Mouse (Mus musculus) embryonic facial prominence, embryonic 10.5 days (tissue): Measurements from ENCODE around the gene Ptpru. TPM values are rescaled to one million over a fixed set of nuclear protein-coding genes. Genes with fewer than 3 reads are reported as not detected.

Experiments
- DNase-seq: peaks from one replicate; pipeline ENCODE4 v3.0.0-alpha.2; 2017; ENCODE audit warnings: low spot score
- H3K27ac ChIP-seq: fragments of 300-500 bp; sonication (generic); replicated peaks from 2 replicates; pipeline ENCODE4 v1.5.1; 2016; ENCODE audit warnings: mild to moderate bottlenecking
- H3K27me3 ChIP-seq: fragments of 300-500 bp; sonication (generic); replicated peaks from 2 replicates; pipeline ENCODE4 v1.6.1; 2016; ENCODE audit warnings: low read depth, mild to moderate bottlenecking; ENCODE audit not compliant: poor library complexity, severe bottlenecking
- H3K36me3 ChIP-seq: fragments of 300-500 bp; sonication (generic); replicated peaks from 2 replicates; pipeline ENCODE4 v1.6.1; 2016; ENCODE audit warnings: mild to moderate bottlenecking, moderate library complexity
- H3K4me1 ChIP-seq: fragments of 300-500 bp; sonication (generic); 2 replicates; pipeline ENCODE4 v1.6.1; 2016
- H3K4me3 ChIP-seq: fragments of 300-500 bp; sonication (generic); 2 replicates; pipeline ENCODE4 v1.5.1; 2016; ENCODE audit warnings: mild to moderate bottlenecking, moderate library complexity
- H3K9me3 ChIP-seq: fragments of 300-500 bp; sonication (generic); 2 replicates; pipeline ENCODE4 v1.6.1; 2016; ENCODE audit warnings: mild to moderate bottlenecking
- WGBS: fragments of 180-500 bp; shearing (Covaris S2); methylation state at CpG from one replicate; pipeline ENCODE4 v1.1.7; 2016; 5-methylcytosine and 5-hydroxymethylcytosine counted together
- polyA plus RNA-seq: library from polyadenylated mRNA; unstranded; fragments of >200 nt; fragmentation: Nextera tagmentation; extraction: Ambion mirVana; gene quantifications from 2 replicates; pipeline ENCODE4 v1.2.1, GENCODE M21; 2016

Gene Ptpru
- polyA plus RNA-seq, 1 experiment from 2014 or later = 21.1 TPM

GRCm38 (mm10) chr4:131762211-131762784 is 75.8 kb downstream of the Ptpru start:
- Histone ChIP-seq H3K9me3 (no peaks in the 10 kb centered on the region), H3K4me3 (no peak overlapping the region), H3K36me3 (no peaks in the 10 kb centered on the region), H3K27ac (no peak overlapping the region), H3K4me1 (peaks cover 7% of the 10 kb centered on the region), H3K27me3 (no peaks in the 10 kb centered on the region)
- WGBS = 86% methylated on average over 8 of the region's 8 CpGs
- no peak for DNase-seq

- H3K4me1 ChIP-seq = peaks cover 6% of the 10 kb centered on the region; the same call in 1 of the 2 replicates
- H3K27ac ChIP-seq = 0 out of 2 replicates have a peak overlapping the region, but pooled peaks have one; percentile 6
- 0 out of 2 replicates have a peak, but pooled peaks cover 4% of the 10 kb centered on the region for H3K27me3 ChIP-seq
- no peak overlapping the region for H3K4me3 ChIP-seq
- H3K36me3 ChIP-seq = no peaks in the 10 kb centered on the region
- WGBS = 74% methylated on average over 10 of the region's 10 CpGs
- H3K9me3 ChIP-seq = no peaks in the 10 kb centered on the region
- DNase-seq = no peak
Measured at GRCm38 (mm10) chr4:131752204-131752837, 85.8 kb downstream of the Ptpru start.

DNA sequence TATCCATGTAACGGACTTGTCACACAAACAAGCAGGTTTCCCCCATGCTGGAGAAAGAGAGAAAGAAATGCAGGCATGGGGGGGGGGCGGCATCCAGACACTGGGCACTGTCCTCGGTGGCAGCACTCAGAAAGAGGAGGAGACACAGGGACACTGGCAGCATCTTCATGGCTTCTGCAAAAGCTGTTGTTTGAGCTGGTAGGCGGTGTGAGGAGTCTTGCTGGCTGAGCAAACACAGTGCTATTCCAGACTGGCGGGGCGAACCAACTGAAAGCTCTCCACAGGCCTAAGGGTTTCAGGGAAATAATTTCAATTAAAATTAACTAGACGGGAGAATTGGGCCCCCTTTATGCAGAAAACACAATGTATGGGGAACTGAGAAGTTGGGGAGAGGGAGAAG is 86.5 kb downstream of the Ptpru start:
- Histone ChIP-seq H3K36me3 (no peaks in the 10 kb centered on the region), H3K4me1 (peaks cover 6% of the 10 kb centered on the region; the same call in 1 of the 2 replicates), H3K27me3 (0 out of 2 replicates have a peak, but pooled peaks cover 4% of the 10 kb centered on the region), H3K9me3 (no peaks in the 10 kb centered on the region), H3K4me3 (no peak overlapping the region), H3K27ac (0 out of 2 replicates have a peak overlapping the region, but pooled peaks have one; percentile 6)
- no peak for DNase-seq
- WGBS = 74% methylated on average over 7 of the region's 7 CpGs

GRCm38 (mm10) chr4:131749802-131750201 is 88.3 kb downstream of the Ptpru start:
- DNase-seq = no peak
- Histone ChIP-seq H3K4me3 (no peak overlapping the region), H3K36me3 (no peaks in the 10 kb centered on the region), H3K4me1 (peaks cover 7% of the 10 kb centered on the region), H3K9me3 (no peaks in the 10 kb centered on the region), H3K27ac (no peak overlapping the region), H3K27me3 (0 out of 2 replicates have a peak, but pooled peaks cover 4% of the 10 kb centered on the region)
- 86% methylated on average over 6 of the region's 6 CpGs for WGBS

GRCm38 (mm10) chr4:131744685-131745043 is 93.4 kb downstream of the Ptpru start:
- no peaks in the 10 kb centered on the region for H3K36me3 ChIP-seq
- H3K4me1 ChIP-seq = peaks cover 21% of the 10 kb centered on the region
- no peaks in the 10 kb centered on the region for H3K27me3 ChIP-seq
- WGBS = 82% methylated on average over 5 of the region's 5 CpGs
- H3K9me3 ChIP-seq = no peaks in the 10 kb centered on the region
- no peak overlapping the region for H3K4me3 ChIP-seq
- peak overlapping the region; percentile 62; the same call in 1 of the 2 replicates for H3K27ac ChIP-seq
- DNase-seq = no peak

- 44% methylated on average over 5 of the region's 5 CpGs for WGBS
- DNase-seq = peak; percentile 35
- Histone ChIP-seq H3K4me1 (peaks cover 21% of the 10 kb centered on the region), H3K27me3 (no peaks in the 10 kb centered on the region), H3K9me3 (no peaks in the 10 kb centered on the region), H3K36me3 (no peaks in the 10 kb centered on the region), H3K4me3 (no peak overlapping the region), H3K27ac (peak overlapping the region; percentile 62)
Measured at GRCm38 (mm10) chr4:131743831-131744684, 94.0 kb downstream of the Ptpru start.

GRCm38 (mm10) chr4:131743031-131743430 is 95.1 kb downstream of the Ptpru start:
- DNase-seq = no peak
- Histone ChIP-seq H3K27ac (no peak overlapping the region), H3K4me1 (peaks cover 21% of the 10 kb centered on the region), H3K36me3 (no peaks in the 10 kb centered on the region), H3K27me3 (no peaks in the 10 kb centered on the region), H3K4me3 (no peak overlapping the region), H3K9me3 (no peaks in the 10 kb centered on the region)
- 79% methylated on average over 13 of the region's 13 CpGs for WGBS

- Histone ChIP-seq H3K9me3 (no peaks in the 10 kb centered on the region), H3K27me3 (no peaks in the 10 kb centered on the region), H3K4me3 (no peak overlapping the region), H3K36me3 (no peaks in the 10 kb centered on the region), H3K27ac (no peak overlapping the region), H3K4me1 (peaks cover 21% of the 10 kb centered on the region)
- 84% methylated on average over 5 of the region's 5 CpGs for WGBS
- no peak for DNase-seq
Measured at GRCm38 (mm10) chr4:131740621-131741020, 97.5 kb downstream of the Ptpru start.

GRCm38 (mm10) chr4:131728628-131729027 is 109.5 kb downstream of the Ptpru start:
- Histone ChIP-seq H3K4me1 (peaks cover 6% of the 10 kb centered on the region; the same call in 1 of the 2 replicates), H3K9me3 (no peaks in the 10 kb centered on the region)
- 50% methylated on average over 7 of the region's 7 CpGs for WGBS

GRCm38 (mm10) chr4:131723415-131724080 is 114.5 kb downstream of the Ptpru start:
- H3K27ac ChIP-seq = no peak overlapping the region
- H3K36me3 ChIP-seq = no peaks in the 10 kb centered on the region
- 55% methylated on average over 11 of the region's 11 CpGs for WGBS
- peaks cover 15% of the 10 kb centered on the region for H3K4me1 ChIP-seq
- H3K9me3 ChIP-seq = no peaks in the 10 kb centered on the region
- H3K4me3 ChIP-seq = no peak overlapping the region
- peak; percentile 76 for DNase-seq
- no peaks in the 10 kb centered on the region for H3K27me3 ChIP-seq

More at GRCm38 (mm10) chr4:131728628-131729027, 109.5 kb downstream of the Ptpru start:
- H3K36me3 ChIP-seq = no peaks in the 10 kb centered on the region
- DNase-seq = no peak
- no peaks in the 10 kb centered on the region; the same call in 1 of the 2 replicates for H3K27me3 ChIP-seq
- no peak overlapping the region for H3K4me3 ChIP-seq
- no peak overlapping the region for H3K27ac ChIP-seq

DNA sequence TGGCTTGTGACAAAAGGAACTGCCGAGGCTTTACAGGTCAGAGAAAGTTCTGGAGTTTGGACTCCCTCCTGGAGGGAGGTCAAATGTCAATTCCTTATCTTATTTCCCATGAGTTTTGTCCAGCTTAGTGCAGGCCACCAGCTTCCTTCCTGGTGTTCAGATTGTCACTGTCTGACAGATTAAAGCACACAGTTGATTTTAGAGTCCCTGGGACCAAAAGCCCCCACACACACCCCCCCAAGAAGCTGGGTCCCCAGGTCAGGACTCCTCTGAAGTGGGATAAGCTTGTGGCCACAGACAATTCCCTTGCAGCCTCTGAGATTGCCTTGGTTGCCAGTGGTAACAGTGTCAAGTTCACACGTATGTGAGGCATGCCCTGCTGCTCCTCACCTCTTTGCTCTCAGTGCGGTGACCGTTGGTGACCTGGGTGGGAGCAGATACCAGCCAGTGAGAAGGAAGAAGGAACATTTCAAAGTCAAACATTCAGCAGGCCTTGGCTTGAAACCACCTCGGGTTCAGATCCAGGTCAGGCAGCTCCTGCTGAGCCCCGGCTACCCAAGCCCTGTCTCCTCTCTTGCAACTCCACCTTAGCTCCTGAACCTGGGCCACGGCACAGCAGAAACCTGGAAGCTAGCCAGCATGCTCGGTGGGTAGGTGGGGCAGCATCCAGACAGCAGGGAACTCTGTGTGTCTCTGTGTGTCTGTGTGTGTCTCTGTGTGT is 115.8 kb downstream of the Ptpru start:
- no peak for DNase-seq
- no peaks in the 10 kb centered on the region for H3K9me3 ChIP-seq
- no peaks in the 10 kb centered on the region for H3K36me3 ChIP-seq
- H3K27ac ChIP-seq = no peak overlapping the region; the same call in 1 of the 2 replicates
- H3K27me3 ChIP-seq = no peaks in the 10 kb centered on the region
- WGBS = 56% methylated on average over 8 of the region's 8 CpGs
- peaks cover 13% of the 10 kb centered on the region for H3K4me1 ChIP-seq
- H3K4me3 ChIP-seq = no peak overlapping the region
